In genomic region chr6:13096656-13097435, GRCm38 (mm10) we compare ENCODE assay signal across 21 mouse cellular contexts. TPM values are rescaled to one million over a fixed set of nuclear protein-coding genes. Genes with fewer than 3 reads are reported as not detected.
DNase-seq lines count a peak whose midpoint lies in the region; ATAC-seq lines count a peak whose summit lies in the region.
"Had no signal": no experiment of that assay in that cellular context is flagged by ENCODE, and none has a peak within 500 bp of the region (broad histone marks: within the 10 kb centered on the region; RNA-seq: fewer than 3 reads in every experiment).

No protein-coding gene starts in this region.

- no peak overlapping the region for H3K4me2 ChIP-seq in neural tube, embryonic 15.5 days
- H3K4me2 ChIP-seq: embryonic facial prominence, embryonic 15.5 days; heart, embryonic 13.5 days; hindbrain, embryonic 15.5 days; limb, embryonic 15.5 days; liver, embryonic 15.5 days; midbrain, embryonic 11.5 days; neural tube, embryonic 13.5 days; stomach, embryonic 15.5 days had no signal

- peak overlapping the region; percentile 29; the same call in 1 of the 2 replicates for H3K27ac ChIP-seq in neural tube, embryonic 15.5 days (replicated peaks)
- H3K27ac ChIP-seq: embryonic facial prominence, embryonic 15.5 days; heart, embryonic 13.5 days; hindbrain, embryonic 15.5 days; layer of hippocampus, adult 2 months; limb, embryonic 15.5 days; liver, embryonic 15.5 days; neural tube, embryonic 13.5 days; stomach, embryonic 15.5 days had no signal

- no peak overlapping the region for H3K4me3 ChIP-seq in neural tube, embryonic 15.5 days (replicated peaks)
- H3K4me3 ChIP-seq: embryonic facial prominence, embryonic 15.5 days; heart, embryonic 13.5 days; hindbrain, embryonic 15.5 days; layer of hippocampus, adult 2 months; limb, embryonic 15.5 days; liver, embryonic 15.5 days; neural tube, embryonic 13.5 days; stomach, embryonic 15.5 days had no signal

- no peaks in the 10 kb centered on the region for H3K36me3 ChIP-seq in neural tube, embryonic 15.5 days
- H3K36me3 ChIP-seq: embryonic facial prominence, embryonic 15.5 days; heart, embryonic 13.5 days; hindbrain, embryonic 15.5 days; limb, embryonic 15.5 days; liver, embryonic 15.5 days; neural tube, embryonic 13.5 days; stomach, embryonic 15.5 days had no signal

- whole genome bisulfite sequencing in neural tube, embryonic 15.5 days, result 73% methylated on average over 2 of the region's 2 CpGs

- no peaks in the 10 kb centered on the region for H3K4me1 ChIP-seq in neural tube, embryonic 15.5 days
- H3K4me1 ChIP-seq: embryonic facial prominence, embryonic 15.5 days; heart, embryonic 13.5 days; hindbrain, embryonic 15.5 days; limb, embryonic 15.5 days; liver, embryonic 15.5 days; neural tube, embryonic 13.5 days; stomach, embryonic 15.5 days had no signal

- H3K9me3 ChIP-seq in neural tube, embryonic 15.5 days (replicated peaks), result no peaks in the 10 kb centered on the region
- H3K9me3 ChIP-seq: embryonic facial prominence, embryonic 15.5 days; heart, embryonic 13.5 days; hindbrain, embryonic 15.5 days; limb, embryonic 15.5 days; liver, embryonic 15.5 days; neural tube, embryonic 13.5 days; stomach, embryonic 15.5 days had no signal

- no peak for ATAC-seq in neural tube, embryonic 15.5 days (ENCODE audit: low FRiP score)
- ATAC-seq: intestine, postnatal 0 days; lung, postnatal 0 days had no signal

- DNase-seq in kidney, adult 11 months, result peak; percentile 19
- no peak for DNase-seq in kidney, postnatal 4 days
- no peak for DNase-seq in neural tube, embryonic 10.5 days (ENCODE audit: extremely low spot score, low spot score)
- peak; percentile 76 for DNase-seq in ZHBTc4 (ENCODE audit: low read depth, low spot score)
- DNase-seq in thymus, postnatal 14 days, result no peak
- DNase-seq in layer of hippocampus, adult 11-12 months (ENCODE audit: low spot score), result no peak
- DNase-seq: cerebellum, postnatal 25 days; layer of hippocampus, postnatal 36 days; thymus, adult 18-20 months had no signal

- no peak overlapping the region for H3K9ac ChIP-seq in neural tube, embryonic 15.5 days (replicated peaks)
- H3K9ac ChIP-seq: embryonic facial prominence, embryonic 15.5 days; heart, embryonic 13.5 days; hindbrain, embryonic 15.5 days; limb, embryonic 15.5 days; liver, embryonic 15.5 days; neural tube, embryonic 13.5 days; stomach, embryonic 15.5 days had no signal

- H3K27me3 ChIP-seq in neural tube, embryonic 15.5 days (replicated peaks), result no peaks in the 10 kb centered on the region
- H3K27me3 ChIP-seq: embryonic facial prominence, embryonic 15.5 days; heart, embryonic 13.5 days; hindbrain, embryonic 15.5 days; limb, embryonic 15.5 days; liver, embryonic 15.5 days; neural tube, embryonic 13.5 days; stomach, embryonic 15.5 days had no signal

RNA-seq across cellular contexts. Expression of gene Tmem106b, which starts 27.3 kb away (rescaled TPM):
- polyA plus RNA-seq in neural tube, embryonic 15.5 days (2015; fragmentation: Nextera tagmentation; extraction: Ambion mirVana), result 34.4 and 34.6 TPM in 2 replicates

Comparison
In these comparisons a context has a peak if more than half of its experiments do, and no peak if none do; other contexts are left out.
1. DNase-seq: peak in kidney, adult 11 months (single experiment) and ZHBTc4 (single experiment); none in kidney, postnatal 4 days (0 of 2), neural tube, embryonic 10.5 days (single experiment), thymus, postnatal 14 days (single experiment) and layer of hippocampus, adult 11-12 months (single experiment).